Mouse (Mus musculus) frontal cortex, postnatal 14 days (tissue): ENCODE measurements around the gene Areg.

ENCODE experiments used
- DNase-seq, 2 experiments: peaks; one replicate each; pipeline ENCODE4 v3.0.0; 2022; ENCODE audit warnings: low spot score in 2 of 2

The Areg gene

GRCm38 (mm10) chr5:91139446-91139873 is at the start of gene Areg:
TSS of gene Areg (plus strand) at chr5:91139599.
- DNase-seq, result peak in 1 of 2 experiments; percentile 19

DNA sequence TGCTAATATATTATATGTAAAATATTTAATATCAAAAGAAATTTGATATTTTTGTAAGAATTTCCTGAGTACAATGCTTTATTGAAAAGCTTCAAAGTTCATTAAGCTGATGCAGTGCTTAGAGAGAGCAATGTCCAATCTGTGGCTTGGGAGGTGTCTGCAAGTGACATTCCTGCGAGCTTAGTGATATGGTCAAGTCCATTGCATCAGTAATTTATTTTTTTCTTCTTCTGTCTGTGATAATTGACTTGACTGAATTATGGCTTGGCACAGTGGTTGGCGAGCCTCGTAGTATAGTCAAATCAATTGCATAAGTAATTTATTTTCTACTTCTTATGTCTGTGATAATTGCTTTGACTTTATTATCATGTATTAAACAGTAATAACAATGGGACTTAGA is 49.1 kb upstream of the Areg start:
- DNase-seq, result no peak

DNA sequence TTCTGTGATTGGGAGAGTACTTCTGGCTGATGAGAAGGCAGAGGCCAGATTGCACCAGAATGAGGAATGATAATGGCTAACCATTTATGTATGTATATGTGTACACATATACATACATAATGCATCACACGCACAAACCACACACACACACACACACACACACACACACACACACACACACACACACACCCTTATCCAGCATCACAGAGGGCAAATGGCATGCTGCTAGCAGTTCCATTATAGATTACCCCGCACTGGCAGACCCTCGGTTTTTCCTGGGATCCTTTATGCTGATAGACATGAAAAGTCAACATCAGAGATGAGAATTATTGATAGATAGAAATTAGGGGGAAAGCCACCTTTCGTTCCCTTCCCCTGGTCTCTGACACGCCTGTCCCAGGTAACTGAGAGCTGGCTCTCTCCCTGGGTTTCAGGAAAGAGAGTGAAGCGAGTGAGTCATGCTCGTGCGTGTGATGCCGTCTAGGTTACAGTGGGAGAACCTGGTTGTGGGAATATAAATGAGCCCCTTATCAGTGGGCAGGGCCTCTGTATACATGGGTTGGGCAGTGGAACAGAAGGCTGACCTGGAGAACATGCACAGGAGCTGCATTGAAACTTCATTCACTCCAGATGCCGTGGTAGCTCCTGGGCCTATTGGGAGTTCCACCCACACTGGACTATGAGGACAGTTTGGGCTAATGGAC is 41.3 kb upstream of the Areg start:
- no peak for DNase-seq

GRCm38 (mm10) chr5:91101742-91102141 is 37.7 kb upstream of the Areg start:
- DNase-seq, result no peak

DNA sequence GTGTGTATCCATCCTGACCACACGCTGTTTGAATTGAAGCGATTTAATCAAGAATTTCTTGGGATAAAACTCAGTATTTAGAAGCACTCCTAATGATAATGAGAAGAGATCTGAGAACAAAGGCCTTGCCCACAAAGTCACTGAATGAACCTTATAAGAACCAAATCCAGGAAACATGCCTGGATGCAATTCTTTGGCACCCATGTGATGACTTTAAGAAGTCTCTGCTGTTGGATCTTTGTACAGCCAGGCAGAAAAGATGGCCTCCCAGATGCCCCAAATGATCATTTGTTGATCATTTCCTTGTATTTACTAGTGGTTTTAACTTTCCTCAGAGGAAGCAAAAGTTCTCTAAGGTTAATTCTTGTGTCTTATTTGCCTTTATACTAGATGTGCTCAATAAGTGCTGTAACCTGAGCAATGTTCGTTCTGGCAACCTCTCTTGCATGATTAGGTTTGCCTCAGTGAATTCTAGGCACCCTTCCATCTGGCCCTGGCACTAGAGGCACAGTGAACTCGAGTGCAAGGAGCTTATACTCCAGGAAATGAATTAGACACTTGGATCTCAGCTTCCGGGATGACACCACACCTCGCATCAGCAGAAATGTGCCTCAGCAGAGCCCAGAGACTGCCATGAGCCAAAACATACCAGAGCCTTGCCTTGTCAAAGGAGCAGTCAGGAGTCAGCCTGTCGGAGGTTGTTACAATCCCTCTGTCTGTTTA is 35.3 kb upstream of the Areg start:
- DNase-seq, result no peak

DNA sequence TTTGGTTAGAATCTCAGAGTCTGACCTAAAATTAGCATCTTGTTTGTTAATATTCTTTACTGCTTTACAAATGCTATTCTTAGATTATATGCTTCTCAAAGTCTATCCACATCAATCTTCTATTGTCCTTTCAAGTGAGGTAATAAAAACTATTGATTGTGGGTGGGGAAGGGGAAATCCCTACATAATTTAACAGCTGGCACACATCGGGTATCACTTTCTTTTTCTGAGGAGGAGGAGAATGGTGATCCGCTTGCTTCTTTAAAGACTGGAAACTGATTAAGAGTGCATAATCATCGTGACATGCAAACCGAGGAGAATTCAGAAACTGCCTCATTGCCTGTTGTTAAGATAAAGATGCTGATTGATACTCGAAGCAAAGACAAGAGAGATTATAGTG is 33.2 kb upstream of the Areg start:
- no peak for DNase-seq

DNA sequence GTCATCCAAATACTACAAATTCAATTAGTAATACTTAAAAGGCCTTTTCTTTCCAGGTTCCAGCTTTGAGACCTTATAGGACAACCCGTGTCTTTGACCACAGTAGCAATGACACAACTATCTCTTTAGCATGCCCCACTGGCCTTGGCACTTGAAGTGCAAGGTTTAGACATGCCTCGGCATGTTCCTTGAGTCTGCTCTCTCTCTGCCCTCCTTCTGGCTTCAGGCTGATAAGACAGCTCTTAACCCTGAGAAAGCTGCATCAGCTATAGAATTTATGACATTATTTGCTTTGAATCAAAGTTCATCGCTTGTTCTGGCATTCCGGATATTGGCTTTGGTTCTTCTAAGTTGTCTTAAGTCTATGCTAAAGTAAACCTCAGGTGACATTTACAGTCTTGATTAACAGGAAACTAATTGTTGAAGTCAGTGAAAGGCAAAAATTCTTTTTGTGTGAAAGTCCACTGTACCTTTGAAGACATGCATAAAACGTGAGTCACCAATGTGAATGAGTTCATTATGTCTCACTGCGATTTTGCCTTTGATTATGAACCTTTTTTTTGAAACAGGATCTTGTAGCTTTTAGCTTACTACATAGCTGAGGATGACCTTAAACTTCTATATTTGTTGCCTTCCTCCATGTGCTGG is 29.3 kb upstream of the Areg start:
- DNase-seq, result no peak

- DNase-seq, result no peak
Measured at GRCm38 (mm10) chr5:91111019-91111418, 28.4 kb upstream of the Areg start.

DNA sequence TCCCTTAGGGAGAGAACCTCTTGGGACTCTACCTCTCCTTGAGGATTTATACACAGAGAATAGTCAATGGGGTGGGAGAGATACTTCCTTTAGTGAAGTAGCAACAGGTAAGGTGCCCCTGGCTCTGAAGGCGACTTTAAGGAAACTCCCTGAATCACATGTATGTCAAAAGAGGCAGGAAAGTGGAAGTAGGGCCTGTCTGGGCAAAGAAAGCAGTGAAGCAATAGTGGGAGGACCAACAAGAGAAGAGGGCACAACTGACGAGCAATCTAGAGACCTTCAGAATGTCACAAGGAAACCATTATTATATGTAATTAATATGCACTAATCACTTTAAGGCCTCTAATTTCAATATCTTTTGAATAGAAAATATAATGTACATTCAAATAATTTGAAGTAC is 25.4 kb upstream of the Areg start:
- DNase-seq, result no peak

- no peak for DNase-seq
Measured at GRCm38 (mm10) chr5:91114574-91114973, 24.8 kb upstream of the Areg start.

- DNase-seq, result no peak
Measured at GRCm38 (mm10) chr5:91118618-91119017, 20.8 kb upstream of the Areg start.

DNA sequence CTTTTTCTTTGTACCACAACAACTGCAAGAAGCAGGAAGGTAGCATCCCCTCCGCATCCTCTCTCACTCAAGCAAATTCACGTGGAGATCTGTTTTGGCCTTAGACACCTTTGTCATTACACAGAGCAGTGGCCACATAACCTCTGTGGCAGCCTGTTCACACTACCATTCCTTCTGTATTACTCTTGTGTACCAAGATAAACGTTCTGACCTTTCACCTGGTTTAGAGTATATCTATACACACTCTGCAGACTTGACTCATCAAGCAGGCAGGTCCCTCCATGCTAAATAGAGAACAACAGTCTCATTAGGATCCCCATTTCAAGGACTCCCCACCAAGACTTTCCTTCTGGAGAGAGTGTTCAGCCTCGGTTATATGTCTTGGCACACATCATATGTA is 16.0 kb upstream of the Areg start:
- DNase-seq, result no peak

GRCm38 (mm10) chr5:91124140-91124539 is 15.3 kb upstream of the Areg start:
- DNase-seq, result no peak

- DNase-seq, result no peak
Measured at GRCm38 (mm10) chr5:91126623-91127022, 12.8 kb upstream of the Areg start.

- no peak for DNase-seq
Measured at GRCm38 (mm10) chr5:91134961-91135360, 4.4 kb upstream of the Areg start.

GRCm38 (mm10) chr5:91138970-91139369 is 429 bp upstream of the Areg start:
- no peak for DNase-seq

DNA sequence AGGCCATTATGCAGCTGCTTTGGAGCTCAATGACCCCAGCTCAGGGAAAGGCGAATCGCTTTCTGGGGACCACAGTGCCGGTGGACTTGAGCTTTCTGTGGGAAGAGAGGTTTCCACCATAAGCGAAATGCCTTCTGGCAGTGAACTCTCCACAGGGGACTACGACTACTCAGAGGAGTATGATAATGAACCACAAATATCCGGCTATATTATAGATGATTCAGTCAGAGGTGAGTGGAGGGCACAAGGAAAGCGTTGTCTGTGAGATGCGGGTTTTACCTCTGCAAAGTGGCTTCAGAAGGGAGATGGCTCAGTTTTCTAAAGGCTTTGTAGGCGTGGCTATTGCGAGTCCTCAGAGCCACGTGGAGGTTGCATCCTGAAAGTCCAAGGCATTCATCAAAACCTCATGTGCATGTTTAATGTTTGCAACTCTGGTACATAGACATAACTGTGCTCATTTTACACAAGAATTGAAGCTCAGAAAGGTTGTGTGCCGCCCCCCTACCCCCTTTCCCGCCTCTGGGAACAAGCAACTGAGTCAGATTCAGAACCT is 1.6 kb downstream of the Areg start:
- no peak for DNase-seq

DNA sequence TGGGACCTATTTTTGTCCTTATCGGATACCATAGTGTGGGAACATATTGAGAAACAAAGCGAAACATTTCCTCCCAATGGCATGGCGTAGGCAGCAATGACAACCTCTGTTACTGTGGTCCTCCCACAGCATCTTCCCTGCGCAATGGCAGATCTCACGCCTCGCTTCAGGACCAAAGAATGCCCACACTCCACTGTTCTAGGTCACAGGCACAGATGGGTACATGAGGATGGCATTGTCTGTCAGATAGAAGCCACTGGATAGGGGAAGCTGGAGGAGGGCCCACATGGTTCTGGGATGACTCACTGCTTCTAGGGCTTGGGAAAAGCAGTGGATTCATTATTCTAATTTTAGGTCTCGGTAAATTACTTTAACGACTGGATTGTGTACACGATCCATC is 5.6 kb downstream of the Areg start:
- DNase-seq, result no peak

DNA sequence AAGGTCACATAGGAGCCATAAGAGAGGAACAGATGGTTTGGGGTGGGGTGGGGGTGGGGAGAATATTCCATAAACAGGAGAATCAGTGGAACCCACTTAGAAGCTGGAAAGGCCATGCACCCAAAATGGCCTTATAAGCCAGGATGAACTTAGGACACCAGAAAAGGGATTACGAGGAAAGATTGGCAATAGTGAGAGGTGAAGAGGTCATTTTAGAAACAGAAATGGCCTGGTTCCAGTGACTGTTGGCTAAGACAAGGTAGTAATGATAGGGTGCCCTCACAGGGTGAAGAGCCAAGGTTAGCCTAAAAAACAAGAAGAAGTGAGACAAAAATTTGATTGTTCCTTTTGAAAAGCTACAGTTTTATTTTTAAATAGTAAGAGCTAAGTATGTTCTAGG is 7.6 kb downstream of the Areg start:
- no peak for DNase-seq

GRCm38 (mm10) chr5:91148054-91148453 is 8.7 kb downstream of the Areg start:
- no peak for DNase-seq

GRCm38 (mm10) chr5:91156677-91157076 is 17.3 kb downstream of the Areg start:
- no peak for DNase-seq

GRCm38 (mm10) chr5:91157169-91157568 is 17.8 kb downstream of the Areg start:
- DNase-seq, result no peak

DNA sequence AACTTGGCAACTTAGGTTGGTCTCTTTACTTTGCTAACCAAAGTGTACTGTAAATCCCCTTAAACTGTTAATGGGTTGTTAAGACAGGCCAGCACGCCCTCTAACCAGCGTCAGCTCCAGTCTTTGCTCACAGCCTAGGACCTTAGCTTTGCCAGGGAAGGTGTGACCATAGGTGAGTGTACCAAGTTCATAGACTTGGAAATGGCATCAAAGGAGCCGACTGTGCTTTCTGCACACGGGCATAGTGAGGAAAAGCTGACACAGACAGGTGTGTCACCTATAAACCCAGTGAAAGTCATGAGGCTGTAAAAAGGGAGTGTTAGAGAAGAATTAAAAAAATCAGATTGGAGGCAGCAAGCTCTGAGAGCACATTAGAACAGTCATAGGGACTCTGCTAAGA is 23.4 kb downstream of the Areg start:
- DNase-seq, result no peak
